Comparison of ENCODE assay signal across 16 mouse cellular contexts in genomic region chr9:47961176-47961575, GRCm38 (mm10).
"Had no signal": no experiment of that assay in that cellular context is flagged by ENCODE, and none has a peak within 500 bp of the region (broad histone marks: within the 10 kb centered on the region; RNA-seq: fewer than 3 reads in every experiment).

No protein-coding gene starts in this region.

- ATAC-seq: intestine, postnatal 0 days; liver, postnatal 0 days had no signal

- H3K9me3 ChIP-seq: liver, embryonic 13.5 days; lung, embryonic 15.5 days; neural tube, embryonic 12.5 days; stomach, embryonic 15.5 days had no signal

- H3K27me3 ChIP-seq: liver, embryonic 13.5 days; lung, embryonic 15.5 days; neural tube, embryonic 12.5 days; stomach, embryonic 15.5 days had no signal

- H3K4me1 ChIP-seq: liver, embryonic 13.5 days; lung, embryonic 15.5 days; neural tube, embryonic 12.5 days; stomach, embryonic 15.5 days had no signal

- H3K27ac ChIP-seq: left cerebral cortex, adult 2 months; liver, embryonic 13.5 days; lung, embryonic 15.5 days; neural tube, embryonic 12.5 days; stomach, embryonic 15.5 days had no signal

- DNase-seq: kidney, adult 9 months; kidney, postnatal 25 days; liver; liver, embryonic 13.5 days; liver, postnatal 0 days; midbrain, embryonic 14.5 days; retina, postnatal 1 day; right cerebral cortex, postnatal 4 days; spleen, adult 18-20 months; thymus, adult 2 months; thymus, postnatal 25 days had no signal

- H3K4me3 ChIP-seq: left cerebral cortex, adult 2 months; liver, embryonic 13.5 days; lung, embryonic 15.5 days; neural tube, embryonic 12.5 days; stomach, embryonic 15.5 days had no signal

- H3K4me2 ChIP-seq: liver, embryonic 13.5 days; lung, embryonic 15.5 days; neural tube, embryonic 12.5 days; stomach, embryonic 15.5 days had no signal

- H3K36me3 ChIP-seq: liver, embryonic 13.5 days; lung, embryonic 15.5 days; neural tube, embryonic 12.5 days; stomach, embryonic 15.5 days had no signal

- H3K9ac ChIP-seq: liver, embryonic 13.5 days; liver, postnatal 0 days; lung, embryonic 15.5 days; neural tube, embryonic 12.5 days; stomach, embryonic 15.5 days had no signal
